Mouse (Mus musculus) lung, embryonic 16.5 days (tissue): ENCODE measurements around the gene Eif2b4. TPM values are rescaled to one million over a fixed set of nuclear protein-coding genes. Genes with fewer than 3 reads are reported as not detected.
A peak's percentile ranks its signal among the peaks of the same experiment; 100 is the strongest.

Source experiments
- ATAC-seq: fragments of 200-750 bp; cut with Nextera tagmentation; 2 replicates; pipeline ENCODE4 v1.8.0; 2017; ENCODE audit warnings: low read depth, mild to moderate bottlenecking, moderate library complexity
- H3K27ac ChIP-seq: fragments of 300-500 bp; sonication (generic); 2 replicates; pipeline ENCODE4 v1.5.1; 2014; ENCODE audit warnings: mild to moderate bottlenecking, control low read depth, low read length
- H3K27me3 ChIP-seq: fragments of 300-500 bp; sonication (generic); 2 replicates; pipeline ENCODE4 v1.6.1; 2014; ENCODE audit warnings: low read depth, low read length, mixed read lengths; ENCODE audit not compliant: control insufficient read depth, insufficient read depth
- H3K36me3 ChIP-seq: fragments of 300-500 bp; sonication (generic); 2 replicates; pipeline ENCODE4 v1.6.1; 2014; ENCODE audit warnings: low read length; ENCODE audit not compliant: control insufficient read depth, insufficient read depth
- H3K4me1 ChIP-seq: fragments of 300-500 bp; sonication (generic); replicated peaks from 2 replicates; pipeline ENCODE4 v1.6.1; 2014; ENCODE audit warnings: low read length, mixed read lengths; ENCODE audit not compliant: control insufficient read depth, insufficient read depth
- H3K4me2 ChIP-seq: fragments of 300-500 bp; sonication (generic); 2 replicates; pipeline ENCODE4 v1.6.1; 2014; ENCODE audit warnings: low read depth, low read length, control low read depth
- H3K4me3 ChIP-seq: fragments of 300-500 bp; sonication (generic); 2 replicates; pipeline ENCODE4 v1.5.1; 2014; ENCODE audit warnings: mild to moderate bottlenecking, low read length, control low read depth
- H3K9ac ChIP-seq: fragments of 300-500 bp; sonication (generic); 2 replicates; pipeline ENCODE4 v1.6.1; 2014; ENCODE audit warnings: low read length, control low read depth
- H3K9me3 ChIP-seq: fragments of 300-500 bp; sonication (generic); 2 replicates; pipeline ENCODE4 v1.6.1; 2016; ENCODE audit warnings: low read length; ENCODE audit not compliant: control insufficient read depth
- WGBS: fragments of 180-500 bp; shearing (Covaris S2); extraction: QIAGEN DNeasy Blood & Tissue Kit; methylation state at CpG from one replicate; pipeline ENCODE4 v1.1.7; 2014; 5-methylcytosine and 5-hydroxymethylcytosine counted together
- polyA plus RNA-seq: library from polyadenylated mRNA; unstranded; fragments of >200 nt; fragmentation: Nextera tagmentation; extraction: Ambion mirVana; gene quantifications from 2 replicates; pipeline ENCODE4 v1.2.1, GENCODE M21; 2015

Eif2b4 gene
- polyA plus RNA-seq, 1 experiment from 2014 or later: 58.9 TPM

GRCm38 (mm10) chr5:31201042-31201741 is 8.0 kb upstream of the Eif2b4 start:
- Histone ChIP-seq H3K4me2 (peak overlapping the region; percentile 62), H3K4me3 (peak overlapping the region; percentile 80), H3K36me3 (peaks cover 63% of the 10 kb centered on the region), H3K27ac (peak overlapping the region; percentile 65), H3K27me3 (no peaks in the 10 kb centered on the region), H3K4me1 (peaks cover 11% of the 10 kb centered on the region), H3K9ac (peak overlapping the region; percentile 91), H3K9me3 (peaks cover 4% of the 10 kb centered on the region)
- 10% methylated on average over 13 of the region's 13 CpGs for WGBS
- ATAC-seq: no peak

GRCm38 (mm10) chr5:31200327-31200768 is 7.1 kb upstream of the Eif2b4 start:
- H3K9ac ChIP-seq: no peak overlapping the region
- no peak overlapping the region for H3K27ac ChIP-seq
- peak overlapping the region; percentile 62 for H3K4me2 ChIP-seq
- peaks cover 4% of the 10 kb centered on the region for H3K9me3 ChIP-seq
- peaks cover 66% of the 10 kb centered on the region for H3K36me3 ChIP-seq
- H3K27me3 ChIP-seq: no peaks in the 10 kb centered on the region
- WGBS: 88% methylated on average over 27 of the region's 27 CpGs
- H3K4me1 ChIP-seq: peaks cover 11% of the 10 kb centered on the region
- no peak for ATAC-seq
- H3K4me3 ChIP-seq: peak overlapping the region; percentile 80; the same call in 1 of the 2 replicates

- H3K4me2 ChIP-seq: no peak overlapping the region
- H3K27me3 ChIP-seq: no peaks in the 10 kb centered on the region
- 77% methylated on average over 9 of the region's 9 CpGs for WGBS
- no peak overlapping the region for H3K27ac ChIP-seq
- H3K4me3 ChIP-seq: no peak overlapping the region
- peaks cover 4% of the 10 kb centered on the region for H3K9me3 ChIP-seq
- no peak overlapping the region for H3K9ac ChIP-seq
- peaks cover 68% of the 10 kb centered on the region for H3K36me3 ChIP-seq
- ATAC-seq: no peak
- H3K4me1 ChIP-seq: peaks cover 11% of the 10 kb centered on the region
Observed at GRCm38 (mm10) chr5:31199893-31200292, 6.7 kb upstream of the Eif2b4 start.

DNA sequence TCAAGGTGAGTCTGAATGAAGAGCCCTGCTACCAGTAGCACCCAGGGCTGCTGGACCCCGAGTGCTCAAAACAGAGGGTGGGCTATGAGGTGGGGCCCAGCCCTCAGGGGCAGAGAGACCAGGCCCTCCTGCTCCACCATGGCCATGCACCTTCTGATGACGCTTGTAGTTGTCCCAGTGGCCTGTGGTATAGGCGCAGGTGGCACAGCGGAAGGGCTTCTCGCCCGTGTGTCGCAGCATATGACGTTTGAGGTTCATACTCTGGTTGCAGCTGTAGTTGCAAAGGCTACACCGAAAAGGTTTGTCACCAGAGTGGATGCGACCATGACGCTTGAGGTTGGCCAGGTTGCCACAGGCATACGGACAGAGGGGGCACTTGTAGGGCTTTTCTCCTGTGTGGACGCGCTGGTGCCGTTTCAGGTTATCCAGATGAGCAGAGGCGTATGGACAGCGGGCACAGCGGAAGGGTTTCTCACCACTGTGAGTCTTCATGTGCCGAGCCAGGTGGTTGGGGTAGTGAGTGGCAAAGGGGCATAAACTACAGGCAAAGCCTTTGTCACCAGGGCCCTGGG is 6.2 kb upstream of the Eif2b4 start:
- WGBS: 90% methylated on average over 19 of the region's 19 CpGs
- peaks cover 69% of the 10 kb centered on the region for H3K36me3 ChIP-seq
- no peak for ATAC-seq
- peaks cover 15% of the 10 kb centered on the region for H3K4me1 ChIP-seq
- H3K27me3 ChIP-seq: no peaks in the 10 kb centered on the region
- no peak overlapping the region for H3K4me3 ChIP-seq
- no peak overlapping the region for H3K27ac ChIP-seq
- no peak overlapping the region for H3K9ac ChIP-seq
- no peak overlapping the region for H3K4me2 ChIP-seq
- H3K9me3 ChIP-seq: peaks cover 4% of the 10 kb centered on the region

DNA sequence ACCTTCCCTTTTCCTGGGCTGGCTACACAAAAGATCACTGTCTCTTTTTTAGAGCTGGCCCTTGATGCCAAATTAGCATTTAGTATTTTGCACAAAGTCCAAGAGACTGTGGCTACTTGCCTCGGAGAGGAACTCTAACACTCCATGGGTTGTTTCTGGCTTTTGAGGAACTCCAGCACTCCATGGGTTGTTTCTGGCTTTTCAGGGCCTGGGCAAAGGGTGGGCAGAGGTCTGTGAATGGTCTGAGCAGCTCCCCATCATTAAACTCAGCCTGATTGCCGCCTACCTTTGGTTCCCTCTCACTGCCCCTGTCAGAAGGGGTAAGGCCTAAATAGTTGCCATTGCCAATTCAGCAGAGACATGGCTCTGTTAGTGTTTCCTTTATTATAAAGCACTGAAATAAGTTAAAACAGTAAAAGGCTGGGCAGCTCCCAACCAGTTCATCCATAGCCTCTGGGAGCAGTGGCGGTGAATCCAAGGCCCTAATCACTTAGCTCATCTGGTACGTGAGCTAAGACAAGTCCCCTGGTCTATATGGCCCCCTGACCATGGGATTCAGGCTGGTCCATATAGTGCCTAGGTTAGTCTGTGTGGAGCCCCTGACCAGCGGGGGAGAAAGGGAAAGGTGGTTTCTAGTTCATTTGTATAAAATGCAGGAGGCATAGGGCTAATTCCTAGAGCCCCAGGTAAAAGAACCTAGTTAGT is 5.5 kb upstream of the Eif2b4 start:
- peaks cover 67% of the 10 kb centered on the region for H3K36me3 ChIP-seq
- H3K9ac ChIP-seq: no peak overlapping the region
- no peak for ATAC-seq
- H3K27ac ChIP-seq: no peak overlapping the region
- peaks cover 20% of the 10 kb centered on the region for H3K4me1 ChIP-seq
- H3K4me2 ChIP-seq: no peak overlapping the region
- no peak overlapping the region for H3K4me3 ChIP-seq
- 81% methylated on average over 5 of the region's 5 CpGs for WGBS
- H3K27me3 ChIP-seq: no peaks in the 10 kb centered on the region
- peaks cover 4% of the 10 kb centered on the region for H3K9me3 ChIP-seq

- Histone ChIP-seq H3K27ac (no peak overlapping the region), H3K4me2 (no peak overlapping the region), H3K9ac (no peak overlapping the region), H3K36me3 (peaks cover 64% of the 10 kb centered on the region), H3K9me3 (peaks cover 4% of the 10 kb centered on the region), H3K4me3 (no peak overlapping the region), H3K27me3 (no peaks in the 10 kb centered on the region), H3K4me1 (peaks cover 20% of the 10 kb centered on the region)
- no peak for ATAC-seq
- 82% methylated on average over 9 of the region's 9 CpGs for WGBS
Observed at GRCm38 (mm10) chr5:31198170-31198569, 4.9 kb upstream of the Eif2b4 start.

DNA sequence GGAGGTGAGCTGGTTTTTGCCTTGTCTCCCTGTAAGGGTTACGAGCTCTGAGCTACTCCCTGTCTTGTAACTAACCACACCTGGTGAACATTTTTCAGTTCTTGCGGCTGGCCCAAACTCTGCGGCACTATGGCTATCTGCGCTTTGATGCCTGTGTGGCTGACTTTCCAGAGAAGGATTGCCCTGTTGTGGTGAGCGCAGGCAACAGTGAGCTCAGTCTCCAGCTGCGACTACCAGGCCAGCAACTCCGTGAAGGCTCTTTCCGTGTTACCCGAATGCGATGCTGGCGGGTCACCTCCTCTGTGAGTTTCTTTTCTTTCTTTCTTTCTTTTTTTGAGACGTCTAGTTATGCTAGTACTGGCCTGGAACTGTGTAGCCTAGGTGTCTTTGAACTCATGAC is 3.8 kb upstream of the Eif2b4 start:
- 92% methylated on average over 12 of the region's 12 CpGs for WGBS
- peaks cover 60% of the 10 kb centered on the region for H3K36me3 ChIP-seq
- peaks cover 4% of the 10 kb centered on the region for H3K9me3 ChIP-seq
- H3K4me1 ChIP-seq: peaks cover 16% of the 10 kb centered on the region
- no peak overlapping the region for H3K27ac ChIP-seq
- no peak overlapping the region for H3K4me3 ChIP-seq
- H3K9ac ChIP-seq: no peak overlapping the region
- ATAC-seq: no peak
- H3K27me3 ChIP-seq: no peaks in the 10 kb centered on the region
- no peak overlapping the region for H3K4me2 ChIP-seq

DNA sequence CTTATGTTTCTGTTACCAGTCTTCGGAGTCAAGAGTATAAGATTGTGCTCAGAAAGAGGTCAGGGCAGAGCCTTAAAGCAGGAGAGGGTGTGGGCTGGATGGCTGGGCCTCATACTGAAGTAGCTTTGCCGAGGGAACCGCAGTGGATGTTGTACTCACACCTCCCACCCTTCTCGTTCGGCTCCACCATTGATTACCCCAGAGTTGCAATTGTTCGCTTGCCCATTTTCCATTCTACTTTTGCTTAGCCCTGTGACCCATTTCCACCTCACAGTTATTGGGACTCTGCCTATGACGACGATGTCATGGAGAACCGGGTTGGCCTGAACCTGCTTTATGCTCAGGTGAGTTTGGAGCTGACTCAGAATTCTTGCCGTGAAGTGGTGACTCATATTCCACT is 3.0 kb upstream of the Eif2b4 start:
- Histone ChIP-seq H3K27ac (no peak overlapping the region), H3K9me3 (peaks cover 4% of the 10 kb centered on the region), H3K36me3 (peaks cover 60% of the 10 kb centered on the region), H3K4me3 (no peak overlapping the region), H3K4me2 (no peak overlapping the region), H3K4me1 (peaks cover 21% of the 10 kb centered on the region), H3K9ac (no peak overlapping the region), H3K27me3 (no peaks in the 10 kb centered on the region)
- WGBS: 91% methylated on average over 10 of the region's 10 CpGs
- no peak for ATAC-seq

- no peak for ATAC-seq
- WGBS: 87% methylated on average over 4 of the region's 4 CpGs
- Histone ChIP-seq H3K27me3 (no peaks in the 10 kb centered on the region), H3K9ac (no peak overlapping the region), H3K4me3 (no peak overlapping the region), H3K27ac (no peak overlapping the region), H3K4me2 (no peak overlapping the region), H3K9me3 (peaks cover 4% of the 10 kb centered on the region), H3K4me1 (peaks cover 18% of the 10 kb centered on the region), H3K36me3 (peaks cover 61% of the 10 kb centered on the region)
Observed at GRCm38 (mm10) chr5:31195671-31196070, 2.4 kb upstream of the Eif2b4 start.
